Mouse (Mus musculus): Measurements from ENCODE around the gene Cdk5r2. TPM values are rescaled to one million over a fixed set of nuclear protein-coding genes. Genes with fewer than 3 reads are reported as not detected.
A peak's percentile ranks its signal among the peaks of the same experiment; 100 is the strongest.
"Not testable (repeated sequence)": the region's sequence is repeated elsewhere in the genome, so short reads cannot be mapped to it uniquely, and the experiment has no call there.

The Cdk5r2 gene
- total RNA-seq (2021) (1 to 10 TPM; 3.1 to 4.6 TPM), polyA plus RNA-seq (2012; rRNA removed) (8.7 and 11.6 TPM in 2 replicates)
- long read RNA-seq, partial matches to known transcripts = 0 of 4 reads
- long read RNA-seq, other reads (novel, unspliced or antisense) = 0 of 4 reads

DNA sequence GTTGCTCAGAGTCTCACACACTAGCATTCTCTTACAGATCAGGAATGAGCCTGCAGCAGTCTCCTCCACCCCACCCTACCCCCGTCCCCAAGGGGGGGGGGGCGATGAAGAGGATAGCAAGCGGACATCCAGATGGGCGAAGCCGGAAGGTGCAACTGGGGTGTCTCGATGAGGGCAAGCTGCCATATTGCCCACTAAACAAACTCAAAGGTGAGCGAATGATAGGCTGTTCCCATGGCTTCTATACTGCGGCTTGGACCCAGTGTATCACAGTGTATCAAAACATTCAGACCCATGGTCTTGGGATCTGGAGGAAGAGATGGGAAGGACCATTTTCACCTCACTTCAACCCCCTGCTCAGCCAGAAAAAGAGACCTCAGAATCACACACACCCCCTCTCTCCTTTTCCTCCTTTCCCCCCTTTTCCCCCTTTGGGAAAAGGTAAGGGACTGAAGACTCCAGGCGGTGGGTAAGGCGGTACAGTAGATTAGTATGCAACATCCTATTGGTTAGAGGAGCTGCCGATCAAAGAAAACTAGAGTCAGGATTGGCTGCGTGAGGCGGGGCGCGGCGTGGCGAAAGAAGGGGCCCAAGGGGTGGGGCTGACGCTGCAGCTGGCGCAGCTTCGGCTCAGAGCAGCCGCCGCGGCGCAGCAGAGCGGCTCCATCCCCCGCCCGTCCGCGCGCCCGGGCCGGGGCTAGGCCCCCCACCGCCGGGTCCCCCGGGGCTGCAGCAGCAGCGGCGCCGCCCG is at the start of gene Cdk5r2:
Gene Cdk5r2, plus strand, starts transcription at position 629 of the 751 bp plus-strand sequence.
- peak; percentile 92 for DNase-seq

DNA sequence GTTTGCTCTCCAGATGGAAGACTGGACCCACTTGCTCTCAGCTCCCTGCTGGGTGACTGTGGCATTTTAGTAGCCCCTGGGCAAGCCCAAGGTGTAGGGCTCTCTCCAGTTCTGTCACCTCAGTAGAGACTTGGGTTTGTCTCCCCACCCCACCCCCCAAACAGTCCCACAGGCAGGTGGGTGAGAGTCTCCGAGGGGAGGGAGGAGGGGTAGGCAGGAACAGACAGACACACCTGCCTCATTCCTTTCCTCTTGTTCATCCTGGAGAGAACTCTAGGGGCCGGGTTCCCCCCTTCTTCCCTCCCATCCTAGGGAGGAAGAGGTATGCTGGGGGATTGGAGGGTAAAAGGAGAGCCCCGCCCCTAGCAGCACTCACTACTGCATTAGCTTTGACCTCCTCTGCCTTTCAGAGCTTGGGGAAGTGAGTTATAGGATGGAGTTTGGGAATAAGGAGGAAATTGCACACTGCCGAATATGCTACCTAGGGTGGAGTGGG is 49.3 kb upstream of the Cdk5r2 start:
- DNase-seq = no peak

DNA sequence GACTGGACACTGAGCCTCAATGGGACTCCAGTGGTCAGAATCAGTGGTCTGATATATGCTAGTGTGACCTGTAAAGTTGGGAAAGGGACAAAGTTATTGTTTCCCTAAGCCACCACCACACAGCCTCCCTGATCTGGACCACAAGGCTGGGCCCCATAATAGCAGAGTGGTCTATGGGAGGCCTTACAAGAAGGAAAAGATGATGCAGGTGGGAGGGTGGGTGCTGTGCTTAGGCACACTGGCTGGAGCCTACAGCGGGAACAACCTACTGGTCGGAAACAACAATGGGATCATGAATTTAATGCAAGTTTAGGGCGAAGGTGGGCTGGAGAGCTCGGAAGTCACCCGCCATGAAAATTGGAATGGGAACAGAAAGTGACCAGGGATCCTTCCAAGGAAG is 48.9 kb upstream of the Cdk5r2 start:
- no peak for DNase-seq

DNA sequence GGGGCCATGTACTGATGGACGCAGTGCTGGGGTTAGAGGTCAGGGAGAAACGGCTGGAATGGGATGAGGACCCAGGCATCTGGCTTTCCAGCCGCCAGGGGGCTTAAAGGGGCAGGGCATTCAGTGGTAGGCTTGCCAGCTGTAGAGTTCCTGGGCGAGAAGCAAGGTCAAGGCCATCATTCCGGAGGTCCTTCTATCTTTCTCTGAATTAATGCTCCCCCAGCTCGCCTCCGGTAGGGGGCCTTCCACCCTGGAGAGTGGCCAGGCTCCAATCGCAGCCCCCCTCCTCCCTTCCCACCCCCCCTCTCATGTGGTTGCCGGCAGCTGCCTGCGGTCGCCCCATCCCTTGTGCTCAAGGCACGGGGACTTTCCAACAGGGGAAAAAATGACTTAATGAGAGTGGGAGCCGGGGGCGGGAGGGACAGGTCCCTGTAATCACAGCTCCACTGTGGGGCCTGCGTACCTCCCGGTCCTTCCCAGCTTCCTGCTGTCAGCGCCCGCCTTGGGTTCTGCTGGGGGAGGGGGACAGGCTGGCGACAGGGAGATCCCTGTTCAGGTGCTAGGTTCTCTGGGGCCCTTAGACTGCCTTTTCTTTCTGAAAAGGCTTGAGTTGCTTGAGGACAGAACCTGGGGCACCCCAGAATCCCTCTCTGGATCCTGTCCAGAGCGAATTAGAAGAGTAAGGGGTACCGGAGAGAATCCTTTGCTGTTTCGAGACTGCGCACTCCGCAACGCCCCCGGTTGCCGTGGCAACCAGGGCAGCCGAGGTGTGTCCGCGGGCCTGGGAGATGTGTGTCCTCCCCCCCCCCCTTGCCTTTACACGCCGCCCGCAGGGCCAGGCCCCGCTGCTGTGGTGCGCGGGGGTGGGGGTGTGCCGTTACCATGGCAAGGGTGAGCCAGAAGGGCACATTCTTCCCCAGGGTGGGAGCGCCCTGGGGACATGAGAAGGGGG is 48.1 kb upstream of the Cdk5r2 start:
- DNase-seq = peak; percentile 73

DNA sequence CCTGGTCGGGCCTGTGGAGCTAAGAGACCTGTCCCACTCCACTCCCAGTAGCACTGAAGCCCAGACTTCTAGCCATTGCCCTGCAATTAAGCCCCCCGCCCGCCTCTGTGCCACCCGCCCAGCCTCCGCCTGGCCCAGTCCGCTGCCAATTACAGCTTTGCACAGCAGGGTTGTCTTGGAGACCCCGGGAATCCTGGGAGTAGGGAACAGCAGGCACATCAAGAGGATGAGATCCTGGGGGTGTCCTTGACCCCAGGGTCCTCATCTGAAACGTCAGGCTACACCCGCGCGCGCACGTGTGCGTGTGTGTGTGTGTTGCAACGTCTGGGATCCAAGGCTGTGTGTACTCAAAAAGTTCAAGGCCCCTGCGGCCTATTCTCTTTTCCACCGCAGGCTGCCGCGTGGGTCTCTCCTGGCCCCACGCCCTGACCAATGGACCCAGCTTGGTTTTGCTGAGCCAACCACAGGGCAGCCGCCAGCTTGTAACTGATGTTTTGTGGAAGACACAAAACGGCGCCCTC is 47.1 kb upstream of the Cdk5r2 start:
- DNase-seq = peak; percentile 86

DNA sequence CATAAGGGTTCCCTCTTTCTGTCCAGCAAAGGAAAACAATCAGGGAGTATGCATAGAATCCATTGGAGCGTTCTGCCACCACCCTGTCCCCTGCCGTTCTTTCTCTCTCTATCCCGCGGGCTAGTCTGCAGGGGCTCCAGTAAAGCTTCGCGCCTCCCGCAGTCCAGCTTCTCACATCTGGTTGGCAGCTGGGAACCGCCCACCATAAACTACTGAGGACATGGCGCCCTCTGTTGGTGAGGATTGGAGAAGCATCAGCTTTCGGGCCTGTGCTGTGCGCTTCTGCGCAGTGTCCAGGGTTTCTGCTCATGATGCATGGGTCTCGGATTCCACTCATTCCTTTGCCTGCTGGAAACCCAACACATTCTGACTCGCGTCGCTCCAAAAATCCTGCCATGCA is 46.7 kb upstream of the Cdk5r2 start:
- DNase-seq = peak; percentile 93

DNA sequence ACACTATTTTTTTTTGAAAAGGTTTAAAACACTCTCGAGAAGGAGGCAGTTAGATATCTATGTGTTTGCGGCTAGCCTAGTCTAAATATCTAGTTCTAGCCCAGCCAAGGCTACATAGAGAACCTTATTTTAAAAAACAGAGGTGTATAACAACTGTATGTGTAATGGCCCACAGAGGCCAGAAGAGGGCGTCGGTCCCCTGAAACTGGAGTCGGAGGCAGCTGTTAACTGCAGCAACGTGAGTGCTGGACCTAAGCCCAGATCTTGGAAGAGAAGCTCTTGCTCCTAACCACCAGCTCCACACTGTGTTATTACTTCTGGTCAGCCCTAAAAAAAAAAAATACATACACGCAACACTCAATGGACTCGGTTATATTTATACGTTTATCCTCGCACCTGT is 45.7 kb upstream of the Cdk5r2 start:
- DNase-seq = no peak

DNA sequence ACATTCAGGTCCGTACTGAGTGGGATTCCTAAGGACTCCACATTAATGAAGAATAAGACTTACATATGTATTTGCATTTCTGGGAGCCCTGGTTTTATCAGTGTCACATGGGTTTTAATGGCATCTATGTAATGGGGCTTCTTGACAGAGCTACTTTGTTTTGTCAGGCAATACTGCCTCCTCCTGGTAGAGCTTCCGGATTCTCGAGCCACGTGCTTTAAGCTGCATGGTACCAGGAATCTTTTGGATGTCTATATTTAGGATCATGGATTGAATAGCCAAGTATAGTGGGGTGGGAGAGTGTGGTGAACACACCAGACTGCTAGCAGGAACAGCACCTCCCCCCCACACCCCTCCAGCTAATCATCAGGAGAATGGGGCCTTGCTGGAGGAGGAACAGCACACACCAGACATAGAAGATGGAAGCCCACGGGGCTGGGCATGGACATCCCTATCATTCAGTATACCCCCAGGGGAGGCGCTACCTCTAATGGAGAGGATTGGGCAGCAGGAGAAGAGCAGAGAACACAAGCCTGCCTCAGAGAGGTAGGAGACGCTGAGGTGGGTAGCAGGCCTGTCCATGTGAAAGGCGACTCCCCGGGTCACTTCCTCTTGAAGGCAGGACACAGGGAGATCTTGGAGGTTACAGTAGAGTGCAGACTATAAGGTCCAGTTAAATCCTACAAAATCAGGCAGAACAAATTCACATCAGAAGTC is 39.6 kb upstream of the Cdk5r2 start:
- DNase-seq = no peak

DNA sequence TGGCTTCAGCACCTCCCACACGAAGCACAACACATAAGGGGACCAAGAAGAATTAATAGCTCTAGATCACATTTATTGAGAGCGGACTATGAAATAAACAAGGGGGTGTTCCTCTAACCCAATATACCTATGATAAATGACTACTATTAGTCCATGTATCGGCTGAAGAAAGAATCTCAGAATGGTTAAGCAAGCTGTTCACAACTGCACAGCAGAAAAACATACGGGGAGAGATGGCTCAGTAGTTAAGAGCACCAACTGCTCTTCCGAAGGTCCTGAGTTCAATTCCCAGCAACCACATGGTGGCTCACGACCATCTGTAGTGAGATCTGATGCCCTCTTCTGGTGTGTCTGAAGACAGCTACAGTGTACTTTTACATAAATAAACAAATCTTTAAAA is 38.8 kb upstream of the Cdk5r2 start:
- DNase-seq = not testable (repeated sequence)

DNA sequence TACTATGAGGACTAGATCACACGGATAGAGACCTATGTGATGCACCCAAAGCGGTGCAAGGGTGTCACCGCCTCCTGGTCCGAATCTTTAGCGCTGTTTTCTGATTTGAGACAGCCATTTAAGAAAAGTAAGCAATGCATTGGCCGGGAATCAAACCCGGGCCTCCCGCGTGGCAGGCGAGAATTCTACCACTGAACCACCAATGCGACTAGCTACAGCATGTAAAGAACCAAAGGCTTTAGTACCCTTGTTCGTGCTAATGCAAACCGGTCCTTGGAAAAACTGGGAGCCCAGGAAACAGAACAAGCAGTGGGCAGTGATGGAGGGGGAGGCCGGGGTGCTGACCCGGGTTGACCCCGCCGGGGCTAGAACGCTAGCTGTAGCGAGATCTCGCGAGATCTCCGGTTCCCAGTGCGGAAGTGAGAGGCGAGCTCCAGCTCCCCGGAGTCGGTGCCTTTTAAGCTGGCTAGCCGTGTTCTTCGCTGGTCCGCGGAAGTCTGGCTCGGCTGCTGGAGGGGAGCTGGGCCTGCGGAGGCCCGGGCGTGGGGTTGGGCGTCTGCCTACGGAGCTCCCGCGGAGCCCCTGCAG is 38.0 kb upstream of the Cdk5r2 start:
- peak; percentile 95 for DNase-seq

DNA sequence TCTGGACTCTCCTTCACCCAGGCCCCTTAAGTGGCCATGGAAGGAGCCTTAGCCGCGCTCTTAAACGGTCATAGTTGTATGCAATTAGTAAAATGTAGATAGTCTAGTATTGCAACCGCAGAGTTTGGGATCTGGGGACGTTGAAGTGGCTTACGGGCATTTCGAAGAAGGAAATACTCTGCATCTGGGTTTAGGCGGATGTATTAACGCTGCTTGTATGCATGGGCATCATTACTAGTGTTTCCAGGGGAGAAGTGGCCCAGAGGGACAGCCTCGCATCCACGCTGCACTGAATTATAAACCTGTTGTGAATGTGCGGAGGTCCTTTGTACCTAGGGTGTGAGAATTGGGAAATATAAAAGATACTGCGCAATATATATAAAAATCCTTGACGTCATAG is 37.5 kb upstream of the Cdk5r2 start:
- DNase-seq = no peak

DNA sequence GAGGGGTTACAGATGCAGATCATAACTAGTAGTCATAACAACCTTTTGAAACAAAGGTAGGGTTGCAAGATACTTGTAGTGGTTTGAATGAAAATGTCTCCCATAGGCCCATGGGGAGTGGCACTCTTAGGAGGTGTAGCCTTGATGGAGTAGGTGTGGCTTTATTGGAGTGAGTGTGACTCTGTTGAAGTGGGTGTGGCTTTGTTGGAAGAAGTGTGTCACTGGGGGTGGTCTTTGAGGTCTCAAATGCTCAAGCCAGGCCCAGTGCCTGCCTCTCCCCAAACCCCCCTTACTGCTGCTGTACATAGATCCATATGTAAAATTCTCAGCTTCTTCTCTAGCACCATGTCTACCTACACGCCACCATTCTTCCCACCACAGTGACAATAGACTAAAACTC is 36.2 kb upstream of the Cdk5r2 start:
- DNase-seq = no peak

DNA sequence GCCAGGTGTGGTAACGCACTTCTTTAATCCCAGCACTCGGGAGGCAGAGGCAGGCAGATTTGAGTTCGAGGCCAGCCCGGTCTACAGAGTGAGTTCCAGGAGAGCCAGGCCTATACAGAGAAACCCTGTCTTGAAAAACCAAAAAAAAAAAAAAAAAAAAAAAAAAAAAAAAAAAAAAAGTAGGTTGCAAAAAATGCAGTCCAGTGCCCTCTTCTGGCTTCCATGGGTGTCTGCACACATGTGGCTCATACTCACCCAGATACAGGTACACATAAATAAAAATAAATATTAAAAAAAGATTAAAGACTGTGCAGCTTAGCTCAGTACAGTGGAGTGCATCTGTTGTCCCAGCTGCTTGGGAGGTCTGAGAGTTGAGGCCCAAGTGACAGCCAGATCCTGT is 31.1 kb upstream of the Cdk5r2 start:
- not testable (repeated sequence) for DNase-seq

DNA sequence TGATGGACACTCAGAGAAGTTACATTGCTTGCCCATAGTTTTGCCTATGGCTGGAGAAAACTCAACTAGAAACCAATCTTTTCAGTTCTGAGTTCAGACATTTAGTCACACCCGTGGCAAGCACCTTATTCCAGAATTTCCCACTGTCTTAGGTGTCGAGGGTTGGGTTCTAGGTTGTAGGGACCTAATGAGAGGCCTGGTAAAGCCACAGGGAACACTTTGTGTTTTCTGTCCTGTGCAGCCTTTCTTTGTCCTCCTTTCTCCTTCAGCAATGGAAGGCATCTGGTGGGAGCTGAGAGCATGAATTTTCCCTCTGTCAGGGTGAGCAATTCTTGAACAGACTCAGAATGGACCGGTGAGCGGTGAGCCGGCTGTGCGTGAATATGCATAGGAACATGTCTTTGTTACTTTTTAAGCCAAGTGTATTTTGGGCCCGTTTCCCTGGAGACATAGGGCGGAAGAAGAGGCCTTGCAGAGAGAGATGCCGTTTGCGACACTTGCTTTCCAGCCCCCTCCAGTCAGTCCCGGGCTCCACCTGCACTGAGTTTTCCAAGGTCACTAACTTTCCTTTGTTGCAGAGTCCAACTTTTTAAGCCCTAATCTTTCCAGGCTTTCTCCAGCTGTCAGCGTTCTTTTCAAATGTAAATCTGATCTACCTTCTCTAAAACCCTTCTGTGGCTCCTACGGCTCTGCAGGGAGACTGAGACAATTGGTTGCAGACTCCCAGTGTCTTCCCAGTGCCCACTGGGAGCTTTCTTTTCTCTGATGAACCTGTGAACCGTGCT is 30.0 kb upstream of the Cdk5r2 start:
- DNase-seq = no peak

DNA sequence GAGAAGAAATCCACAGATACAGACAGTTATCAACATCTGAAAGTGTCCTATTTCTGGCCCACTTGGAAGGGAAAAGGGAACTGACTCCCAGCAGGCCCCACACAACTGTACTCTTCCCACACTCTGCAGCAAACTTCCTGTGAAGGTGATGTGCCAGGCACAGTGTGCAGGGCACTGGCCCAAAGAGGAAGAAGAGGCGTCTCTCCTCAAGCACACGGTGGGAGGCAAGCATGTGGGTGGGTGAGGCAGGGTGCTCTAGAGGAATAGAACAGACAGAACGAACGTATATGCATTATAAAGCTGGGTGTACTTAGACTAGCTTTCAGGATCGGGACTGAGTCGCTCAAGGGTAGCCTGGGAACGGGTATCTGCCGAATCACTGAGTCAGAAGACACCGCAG is 24.7 kb upstream of the Cdk5r2 start:
- DNase-seq = no peak

DNA sequence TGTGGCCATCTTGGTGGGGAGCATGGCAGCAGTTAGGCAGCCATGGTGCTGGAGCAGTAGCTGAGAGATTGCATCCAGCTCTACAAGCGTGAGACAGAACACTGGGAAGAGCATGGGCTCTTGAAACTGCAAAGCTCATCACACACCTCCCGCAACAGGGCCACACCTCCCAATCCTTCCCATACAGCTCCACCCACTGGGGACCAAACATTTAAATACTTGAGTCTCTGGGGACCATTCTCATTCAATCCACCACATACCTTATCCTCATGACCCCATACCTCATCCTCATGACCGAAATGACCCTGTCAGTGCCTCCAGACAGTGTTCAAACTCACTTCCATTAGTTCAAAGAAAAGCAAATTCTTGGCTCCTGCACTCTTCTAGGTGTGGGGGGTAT is 21.5 kb upstream of the Cdk5r2 start:
- DNase-seq = no peak

DNA sequence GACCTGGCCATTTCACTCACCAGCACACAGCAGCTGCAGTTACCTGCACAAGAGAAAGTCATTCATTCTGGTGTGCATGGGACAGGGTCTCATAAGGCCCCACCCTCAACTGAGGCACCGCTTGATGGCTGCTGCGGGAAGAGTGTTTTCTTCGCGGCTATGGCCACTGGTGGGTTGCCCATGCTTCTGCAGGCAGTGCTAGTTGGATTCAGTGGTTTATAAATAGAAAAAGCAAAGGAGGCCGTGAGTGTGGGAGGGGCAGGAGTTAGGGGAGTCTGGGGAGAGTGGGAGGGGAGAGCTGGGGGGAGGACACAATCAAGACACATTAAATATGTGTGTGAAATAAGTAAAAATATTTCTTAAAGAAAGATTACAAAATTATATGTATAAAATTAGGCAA is 11.6 kb upstream of the Cdk5r2 start:
- DNase-seq = no peak

DNA sequence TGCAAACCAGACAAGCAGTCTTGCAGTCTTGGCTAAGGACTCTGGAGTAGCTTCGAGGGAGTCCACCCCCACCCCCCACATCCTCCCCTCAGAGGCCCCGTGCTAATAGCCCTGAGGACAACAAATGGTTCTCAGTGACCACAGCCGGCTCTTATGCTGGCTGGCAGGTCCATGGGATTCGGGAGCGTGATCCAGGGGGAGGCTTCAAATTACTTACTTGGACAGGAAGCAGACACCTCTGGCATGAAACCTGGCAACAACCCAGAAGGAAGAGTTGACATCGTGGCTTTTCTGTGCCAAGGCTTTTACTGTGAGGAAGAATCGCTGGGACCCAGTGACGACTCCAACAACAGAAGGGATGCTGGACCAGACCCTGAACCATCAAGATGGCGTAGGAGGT is 8.4 kb upstream of the Cdk5r2 start:
- DNase-seq = no peak

DNA sequence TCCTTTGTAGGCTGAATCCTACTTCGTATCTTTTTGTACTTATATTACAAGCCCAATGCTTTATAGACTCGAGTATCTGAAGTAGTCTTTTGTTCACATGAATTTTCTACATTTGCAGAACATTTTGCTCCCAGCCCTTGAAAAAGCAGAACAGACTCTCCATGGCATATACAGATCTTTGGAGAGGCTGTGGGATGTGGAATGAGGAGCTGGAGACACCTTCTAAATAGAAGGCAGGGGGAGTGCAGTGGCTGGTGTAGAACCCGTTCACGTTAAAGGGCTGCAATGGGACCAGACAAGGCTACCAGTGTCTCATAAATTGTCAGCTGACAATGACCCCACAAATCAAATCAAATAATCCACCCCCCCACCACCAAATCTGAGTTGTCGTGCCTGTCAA is 5.8 kb upstream of the Cdk5r2 start:
- no peak for DNase-seq

DNA sequence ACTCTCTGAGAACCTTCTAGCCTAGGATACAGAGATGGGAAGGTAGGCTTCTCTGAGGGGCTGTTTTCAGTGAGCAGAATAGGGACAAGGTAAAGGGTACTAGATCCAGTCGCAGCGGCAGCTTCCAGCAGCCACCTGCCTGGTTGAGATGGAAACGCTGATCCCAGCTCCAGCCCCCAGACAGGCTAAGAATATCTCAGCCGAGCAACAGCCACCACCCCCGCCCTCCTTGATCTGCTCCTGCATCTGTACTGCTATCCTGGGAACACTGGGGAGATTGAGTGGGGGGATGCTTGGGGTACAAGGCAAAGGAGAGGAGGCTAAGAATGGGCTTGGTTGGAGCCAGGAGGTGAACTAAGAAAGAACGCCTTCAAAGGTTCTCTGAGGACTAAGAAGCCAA is 4.5 kb upstream of the Cdk5r2 start:
- no peak for DNase-seq

All from adrenal gland, adult 2 months (tissue).